Mouse (Mus musculus): Measurements from ENCODE around the gene Chtop. TPM values are rescaled to one million over a fixed set of nuclear protein-coding genes. Genes with fewer than 3 reads are reported as not detected.

Gene Chtop
- polyA plus RNA-seq (2015; fragmentation: Nextera tagmentation; extraction: Ambion mirVana) = 72.2 and 74.2 TPM in 2 replicates

GRCm38 (mm10) chr3:90508950-90509746 is at the start of gene Chtop:
Chtop (minus strand) TSS chr3:90509498.
- Histone ChIP-seq H3K4me1 (replicated peaks; ENCODE audit: control insufficient read depth, insufficient read depth) (peaks cover 4% of the 10 kb centered on the region; the same call in 1 of the 2 replicates), H3K9me3 (ENCODE audit: control insufficient read depth, low read length) (no peaks in the 10 kb centered on the region), H3K27ac (replicated peaks) (peak within 1 kb of the TSS; percentile 97), H3K9ac (ENCODE audit: low read length) (peak within 1 kb of the TSS; percentile 98), H3K36me3 (ENCODE audit: control insufficient read depth, insufficient read depth, low read length) (peaks cover 3% of the 10 kb centered on the region), H3K4me3 (ENCODE audit: low read depth, low read length) (peak within 1 kb of the TSS; percentile 91), H3K4me2 (replicated peaks; ENCODE audit: low read depth) (peak within 1 kb of the TSS; percentile 67), H3K27me3 (ENCODE audit: control insufficient read depth, insufficient read depth, low read length) (no peaks in the 10 kb centered on the region)
- ATAC-seq (ENCODE audit: low FRiP score, low TSS enrichment) (peak; percentile 88), DNase-seq (ENCODE audit: low spot score) (peak; percentile 100)
- TF ChIP-seq EP300 (optimal IDR thresholded peaks at IDR 0.05) (peak; percentile 80), CTCF (IDR thresholded peaks at IDR 0.05; ENCODE audit: low read depth) (no peak)
- under 1% methylated on average over 60 of the region's 66 CpGs for WGBS

- H3K27me3 ChIP-seq (ENCODE audit: control insufficient read depth, insufficient read depth, low read length) = no peaks in the 10 kb centered on the region
- WGBS = 54% methylated on average over 5 of the region's 5 CpGs
- no peaks in the 10 kb centered on the region for H3K4me1 ChIP-seq (replicated peaks; ENCODE audit: control insufficient read depth, insufficient read depth)
- no peak overlapping the region for H3K4me2 ChIP-seq (replicated peaks; ENCODE audit: low read depth)
- H3K9me3 ChIP-seq (ENCODE audit: control insufficient read depth, low read length) = no peaks in the 10 kb centered on the region
- DNase-seq (ENCODE audit: low spot score) (no peak), ATAC-seq (ENCODE audit: low FRiP score, low TSS enrichment) (no peak)
- H3K9ac ChIP-seq (ENCODE audit: low read length) = no peak overlapping the region
- H3K4me3 ChIP-seq (ENCODE audit: low read depth, low read length) = no peak overlapping the region
- H3K27ac ChIP-seq (replicated peaks) = 0 out of 2 replicates have a peak overlapping the region, but pooled peaks have one; percentile 40
- H3K36me3 ChIP-seq (ENCODE audit: control insufficient read depth, insufficient read depth, low read length) = no peaks in the 10 kb centered on the region
- TF ChIP-seq EP300 (optimal IDR thresholded peaks at IDR 0.05) (no peak), CTCF (IDR thresholded peaks at IDR 0.05; ENCODE audit: low read depth) (no peak)
Observed at GRCm38 (mm10) chr3:90555954-90556353, 46.7 kb upstream of the Chtop start.

DNA sequence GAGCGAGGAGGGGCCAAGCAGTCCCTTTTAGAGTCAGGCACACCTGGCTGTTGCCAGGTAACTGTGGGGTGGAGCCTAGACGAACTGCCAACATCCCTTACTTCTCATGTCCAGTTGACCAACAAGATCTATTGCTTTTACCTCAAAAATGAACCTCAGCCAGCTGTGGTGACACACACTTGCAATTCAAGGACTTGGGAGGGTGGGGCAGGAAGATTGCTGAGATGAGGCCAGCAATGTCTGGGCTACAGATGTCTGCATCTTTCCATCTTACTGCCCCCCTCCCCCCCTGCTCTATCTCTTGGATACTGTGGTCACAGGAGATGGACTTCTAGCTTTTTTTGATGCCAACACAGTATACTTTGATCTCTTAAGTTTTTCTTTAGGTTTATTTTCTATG is 42.9 kb upstream of the Chtop start:
- no peaks in the 10 kb centered on the region for H3K9me3 ChIP-seq (ENCODE audit: control insufficient read depth, low read length)
- H3K4me3 ChIP-seq (ENCODE audit: low read depth, low read length) = no peak overlapping the region
- H3K27me3 ChIP-seq (ENCODE audit: control insufficient read depth, insufficient read depth, low read length) = no peaks in the 10 kb centered on the region
- no peak for TF ChIP-seq CTCF (IDR thresholded peaks at IDR 0.05; ENCODE audit: low read depth)
- WGBS = 62% methylated on average over 2 of the region's 2 CpGs
- ATAC-seq (ENCODE audit: low FRiP score, low TSS enrichment) = no peak
- no peaks in the 10 kb centered on the region for H3K4me1 ChIP-seq (replicated peaks; ENCODE audit: control insufficient read depth, insufficient read depth)
- H3K27ac ChIP-seq (replicated peaks) = no peak overlapping the region
- DNase-seq (ENCODE audit: low spot score) = no peak
- no peak overlapping the region for H3K9ac ChIP-seq (ENCODE audit: low read length)
- no peak overlapping the region for H3K4me2 ChIP-seq (replicated peaks; ENCODE audit: low read depth)
- H3K36me3 ChIP-seq (ENCODE audit: control insufficient read depth, insufficient read depth, low read length) = no peaks in the 10 kb centered on the region

DNA sequence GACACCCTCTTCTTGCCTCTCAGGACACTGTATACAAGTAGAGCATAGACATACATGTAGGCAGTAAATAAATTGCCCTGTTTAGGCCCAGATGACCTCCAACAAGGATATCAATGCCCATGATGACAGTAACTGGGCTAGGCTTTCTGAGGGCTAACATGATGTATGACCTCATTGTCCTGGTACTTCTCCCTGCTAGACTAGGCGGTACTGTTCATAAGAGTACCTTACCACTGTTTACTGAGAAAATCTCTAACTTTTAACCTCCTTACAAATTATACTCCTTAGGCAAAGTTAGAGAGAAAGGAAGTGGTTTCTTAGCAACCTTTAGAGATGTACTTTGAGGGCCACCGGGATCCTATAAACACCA is 41.1 kb upstream of the Chtop start:
- no peaks in the 10 kb centered on the region for H3K4me1 ChIP-seq (replicated peaks; ENCODE audit: control insufficient read depth, insufficient read depth)
- H3K36me3 ChIP-seq (ENCODE audit: control insufficient read depth, insufficient read depth, low read length) = no peaks in the 10 kb centered on the region
- no peak overlapping the region for H3K4me3 ChIP-seq (ENCODE audit: low read depth, low read length)
- DNase-seq (ENCODE audit: low spot score) (no peak), ATAC-seq (ENCODE audit: low FRiP score, low TSS enrichment) (peak; percentile 67)
- 69% methylated on average over 2 of the region's 2 CpGs for WGBS
- no peak overlapping the region for H3K27ac ChIP-seq (replicated peaks)
- no peaks in the 10 kb centered on the region for H3K9me3 ChIP-seq (ENCODE audit: control insufficient read depth, low read length)
- TF ChIP-seq EP300 (optimal IDR thresholded peaks at IDR 0.05) (no peak), CTCF (IDR thresholded peaks at IDR 0.05; ENCODE audit: low read depth) (no peak)
- no peaks in the 10 kb centered on the region for H3K27me3 ChIP-seq (ENCODE audit: control insufficient read depth, insufficient read depth, low read length)
- no peak overlapping the region for H3K4me2 ChIP-seq (replicated peaks; ENCODE audit: low read depth)
- H3K9ac ChIP-seq (ENCODE audit: low read length) = no peak overlapping the region

- Histone ChIP-seq H3K9ac (ENCODE audit: low read length) (no peak overlapping the region), H3K27me3 (ENCODE audit: control insufficient read depth, insufficient read depth, low read length) (no peaks in the 10 kb centered on the region), H3K4me2 (replicated peaks; ENCODE audit: low read depth) (no peak overlapping the region), H3K4me1 (replicated peaks; ENCODE audit: control insufficient read depth, insufficient read depth) (no peaks in the 10 kb centered on the region), H3K27ac (replicated peaks) (no peak overlapping the region), H3K36me3 (ENCODE audit: control insufficient read depth, insufficient read depth, low read length) (no peaks in the 10 kb centered on the region), H3K4me3 (ENCODE audit: low read depth, low read length) (no peak overlapping the region), H3K9me3 (ENCODE audit: control insufficient read depth, low read length) (no peaks in the 10 kb centered on the region)
- TF ChIP-seq EP300 (optimal IDR thresholded peaks at IDR 0.05) (no peak), CTCF (IDR thresholded peaks at IDR 0.05; ENCODE audit: low read depth) (no peak)
- DNase-seq (ENCODE audit: low spot score) (no peak), ATAC-seq (ENCODE audit: low FRiP score, low TSS enrichment) (no peak)
- WGBS = 64% methylated on average over 5 of the region's 5 CpGs
Observed at GRCm38 (mm10) chr3:90549676-90550420, 40.5 kb upstream of the Chtop start.

All from stomach, postnatal 0 days (tissue).